Mouse (Mus musculus) left cerebral cortex, postnatal 4 days (tissue): ENCODE measurements around the gene Slc24a3. TPM values are rescaled to one million over a fixed set of nuclear protein-coding genes. Genes with fewer than 3 reads are reported as not detected.

Experiments used
- DNase-seq: peaks from one replicate; pipeline ENCODE4 v3.0.0-alpha.2; 2022
- intact Hi-C: fragments of 180-260 bp; cut with DNase I; formaldehyde crosslinking; loops from one replicate; pipeline ENCODE4 v1.15.1; 2025
- total RNA-seq, 2 experiments: library from RNA; stranded (reverse); gene quantifications; 2 replicates each; pipeline ENCODE4 v1.2.3; 2021

Slc24a3 gene
- total RNA-seq, 2 experiments from 2014 or later = 74.8 to 87.6 TPM

GRCm38 (mm10) chr2:145196501-145197042 is 29.0 kb downstream of the Slc24a3 start:
- intact Hi-C loops = no loop called here
- no peak for DNase-seq

- intact Hi-C loops = no loop called here
- peak; percentile 12 for DNase-seq
Observed at GRCm38 (mm10) chr2:145197076-145197475, 29.5 kb downstream of the Slc24a3 start.

GRCm38 (mm10) chr2:145213587-145213986 is 46.0 kb downstream of the Slc24a3 start:
- DNase-seq = no peak
- intact Hi-C loops = no loop called here

- intact Hi-C loops = no loop called here
Observed at GRCm38 (mm10) chr2:145214086-145214831, 46.7 kb downstream of the Slc24a3 start.

GRCm38 (mm10) chr2:145216580-145216979 is 49.0 kb downstream of the Slc24a3 start:
- intact Hi-C loops = no loop called here

More at GRCm38 (mm10) chr2:145214086-145214831, 46.7 kb downstream of the Slc24a3 start:
- DNase-seq = no peak

GRCm38 (mm10) chr2:145217422-145217821 is 49.9 kb downstream of the Slc24a3 start:
- intact Hi-C loops = no loop called here

More at GRCm38 (mm10) chr2:145216580-145216979, 49.0 kb downstream of the Slc24a3 start:
- no peak for DNase-seq

GRCm38 (mm10) chr2:145219246-145219645 is 51.7 kb downstream of the Slc24a3 start:
- DNase-seq = no peak
- intact Hi-C loops = no loop called here

More at GRCm38 (mm10) chr2:145217422-145217821, 49.9 kb downstream of the Slc24a3 start:
- no peak for DNase-seq

- intact Hi-C loops = no loop called here
- DNase-seq = no peak
Observed at GRCm38 (mm10) chr2:145223646-145224045, 56.1 kb downstream of the Slc24a3 start.

GRCm38 (mm10) chr2:145225640-145226039 is 58.1 kb downstream of the Slc24a3 start:
- DNase-seq = peak; percentile 10
- intact Hi-C loops = no loop called here

- DNase-seq = no peak
- intact Hi-C loops = no loop called here
Observed at GRCm38 (mm10) chr2:145226100-145226499, 58.5 kb downstream of the Slc24a3 start.

- intact Hi-C loops = no loop called here
- peak; percentile 15 for DNase-seq
Observed at GRCm38 (mm10) chr2:145227351-145227750, 59.8 kb downstream of the Slc24a3 start.

GRCm38 (mm10) chr2:145232764-145233484 is 65.4 kb downstream of the Slc24a3 start:
- no peak for DNase-seq
- intact Hi-C loops = no loop called here

- intact Hi-C loops = no loop called here
- peak; percentile 35 for DNase-seq
Observed at GRCm38 (mm10) chr2:145233547-145234398, 66.2 kb downstream of the Slc24a3 start.

GRCm38 (mm10) chr2:145246384-145246783 is 78.8 kb downstream of the Slc24a3 start:
- DNase-seq = no peak
- intact Hi-C loops = no loop called here

GRCm38 (mm10) chr2:145248185-145248584 is 80.6 kb downstream of the Slc24a3 start:
- peak; percentile 8 for DNase-seq
- intact Hi-C loops = no loop called here

- intact Hi-C loops = no loop called here
- peak; percentile 83 for DNase-seq
Observed at GRCm38 (mm10) chr2:145257332-145257731, 89.8 kb downstream of the Slc24a3 start.

GRCm38 (mm10) chr2:145257855-145258254 is 90.3 kb downstream of the Slc24a3 start:
- intact Hi-C loops = no loop called here
- DNase-seq = no peak

GRCm38 (mm10) chr2:145260574-145260973 is 93.0 kb downstream of the Slc24a3 start:
- DNase-seq = no peak
- intact Hi-C loops = no loop called here

- DNase-seq = no peak
- intact Hi-C loops = no loop called here
Observed at GRCm38 (mm10) chr2:145262153-145262552, 94.6 kb downstream of the Slc24a3 start.

GRCm38 (mm10) chr2:145266723-145267122 is 99.2 kb downstream of the Slc24a3 start:
- intact Hi-C loops = no loop called here
- DNase-seq = no peak

- DNase-seq = no peak
- intact Hi-C loops = no loop called here
Observed at GRCm38 (mm10) chr2:145268971-145269370, 101.4 kb downstream of the Slc24a3 start.
